ENCODE assay signal across 9 mouse cellular contexts in the genomic region with DNA sequence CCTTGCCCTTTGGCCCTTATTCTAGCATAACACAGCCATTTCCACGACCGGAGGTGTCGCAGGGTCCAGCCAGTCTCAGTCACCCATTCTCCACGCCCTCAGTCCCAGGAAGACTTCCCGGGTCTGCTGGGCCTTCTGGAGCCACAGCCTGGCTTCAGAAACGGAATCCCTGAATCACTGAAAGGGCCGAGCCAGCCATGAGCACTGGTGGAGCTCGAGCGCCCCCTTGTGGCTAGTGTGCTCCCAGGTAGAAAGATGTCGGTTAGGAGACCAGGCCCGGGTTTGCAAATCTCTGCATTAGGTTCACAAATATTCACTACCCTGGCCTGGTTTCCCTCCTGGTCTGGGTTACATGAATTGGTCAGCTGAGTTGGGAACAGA. TPM values are rescaled to one million over a fixed set of nuclear protein-coding genes. Genes with fewer than 3 reads are reported as not detected.
DNase-seq lines count a peak whose midpoint lies in the region; ATAC-seq lines count a peak whose summit lies in the region.
"Had no signal": no experiment of that assay in that cellular context is flagged by ENCODE, and none has a peak within 500 bp of the region (broad histone marks: within the 10 kb centered on the region; RNA-seq: fewer than 3 reads in every experiment).

No protein-coding gene starts in this region.

- no peaks in the 10 kb centered on the region for H3K9me3 ChIP-seq in hindbrain, embryonic 16.5 days (ENCODE audit: control insufficient read depth, low read length)

- H3K4me2 ChIP-seq in hindbrain, embryonic 16.5 days (ENCODE audit: low read length): no peak overlapping the region

- 5% methylated on average over 11 of the region's 11 CpGs for WGBS in hindbrain, embryonic 16.5 days

- peaks cover 25% of the 10 kb centered on the region for H3K4me1 ChIP-seq in hindbrain, embryonic 16.5 days (ENCODE audit: control insufficient read depth, insufficient read depth, low read depth, low read length)

- H3K36me3 ChIP-seq in hindbrain, embryonic 16.5 days (ENCODE audit: control insufficient read depth, insufficient read depth, low read length): no peaks in the 10 kb centered on the region

- H3K27me3 ChIP-seq in hindbrain, embryonic 16.5 days (replicated peaks; ENCODE audit: control insufficient read depth, insufficient read depth, low read length): no peaks in the 10 kb centered on the region

- H3K27ac ChIP-seq in hindbrain, embryonic 16.5 days (ENCODE audit: low read depth, low read length): 0 out of 2 replicates have a peak overlapping the region, but pooled peaks have one; percentile 16

- DNase-seq in R1 (ENCODE audit: low read depth, low spot score): peak; percentile 88
- DNase-seq in cerebellum, postnatal 25 days: peak; percentile 90 to 94
- DNase-seq in gastrocnemius, adult 18-20 months (ENCODE audit: low spot score): peak; percentile 88
- peak; percentile 88 to 89 for DNase-seq in layer of hippocampus, postnatal 36 days
- peak; percentile 90 for DNase-seq in lung, postnatal 36 days
- DNase-seq in retina, postnatal 7 days (ENCODE audit: low read depth, low spot score): peak; percentile 82
- DNase-seq in thymus, postnatal 4 days: peak; percentile 94

- no peak overlapping the region for H3K4me3 ChIP-seq in hindbrain, embryonic 16.5 days (ENCODE audit: low read length)
- H3K4me3 ChIP-seq: myocyte had no signal

- H3K9ac ChIP-seq in hindbrain, embryonic 16.5 days (ENCODE audit: low read depth, low read length): peak overlapping the region; percentile 32; the same call in 1 of the 2 replicates

- ATAC-seq in hindbrain, embryonic 16.5 days: peak; percentile 69

RNA-seq across cellular contexts. Expression of a gene that starts 26.4 kb away (rescaled TPM):
- not detected for total RNA-seq in gastrocnemius, adult 18-20 months (2021)
- polyA plus RNA-seq in hindbrain, embryonic 16.5 days (2015; fragmentation: Nextera tagmentation; extraction: Ambion mirVana): 92.7 and 96.1 TPM in 2 replicates
- 100 to 1,000 TPM; 112 to 121 TPM for total RNA-seq in layer of hippocampus, postnatal 36 days (2021)

RNA-seq across cellular contexts. Expression of a gene that starts 45.7 kb away (rescaled TPM):
- 10 to 100 TPM in 1 of 2 experiments, 1 to 10 TPM in 1; 7.7 to 11.0 TPM for total RNA-seq in gastrocnemius, adult 18-20 months (2021)
- polyA plus RNA-seq in hindbrain, embryonic 16.5 days (2015; fragmentation: Nextera tagmentation; extraction: Ambion mirVana): 1.0 and 1.1 TPM in 2 replicates
- total RNA-seq in layer of hippocampus, postnatal 36 days (2021): 100 to 1,000 TPM; 127 to 142 TPM

RNA-seq across cellular contexts. Expression of a gene that starts 53.7 kb away (rescaled TPM):
- 1 to 10 TPM; 1.9 to 2.7 TPM for total RNA-seq in gastrocnemius, adult 18-20 months (2021)
- 0.10 and 0.12 TPM in 2 replicates for polyA plus RNA-seq in hindbrain, embryonic 16.5 days (2015; fragmentation: Nextera tagmentation; extraction: Ambion mirVana)
- under 1 TPM in 1 of 2 experiments, not detected in 1; 0.20 TPM for total RNA-seq in layer of hippocampus, postnatal 36 days (2021)

Comparison
In these comparisons a context has a peak if more than half of its experiments do, and no peak if none do; other contexts are left out.
1. RNA of a gene that starts 26.4 kb away (total RNA-seq): 112 to 121 TPM in layer of hippocampus, postnatal 36 days; not detected in gastrocnemius, adult 18-20 months; every median in the first group is over 100 times any median in the second.
2. RNA of a gene that starts 45.7 kb away (total RNA-seq): 127 to 142 TPM in layer of hippocampus, postnatal 36 days; 7.7 to 11.0 TPM in gastrocnemius, adult 18-20 months; every median in the first group is over 10 times any median in the second.
3. Peak in every context shown above with its lines, with median percentiles within 50 percentile points of each other: DNase-seq.